Mouse (Mus musculus) megakaryocyte progenitor cell, adult 5-6 weeks (primary cell): ENCODE results near the gene Axl. TPM values are rescaled to one million over a fixed set of nuclear protein-coding genes. Genes with fewer than 3 reads are reported as not detected.

Experiments used
- ATAC-seq: replicated peaks from 2 replicates; pipeline ENCODE4 v1.8.0; 2016; ENCODE audit warnings: mild to moderate bottlenecking, moderate TSS enrichment, inconsistent platforms; ENCODE audit not compliant: poor library complexity
- total RNA-seq, 2 experiments: library from RNA; stranded (forward) in 1 of 2; stranded (reverse) in 1 of 2; fragments of 157-497, 149-512 nt in 1 of 2; fragments of 200-1000 nt in 1 of 2; gene quantifications; 2 replicates each; pipeline versions ENCODE4 v1.2.3 to v1.2.4; 2015 to 2017

Gene Axl
- total RNA-seq, 2 experiments from 2014 or later: 1.5 to 2.3 TPM

- peak; percentile 69 for ATAC-seq
These were observed 33.6 kb downstream of the Axl start, which contains the start of gene Hnrnpul1 for GRCm38 (mm10) chr7:25754738-25755467. Hnrnpul1 (minus strand) TSS chr7:25754757.

GRCm38 (mm10) chr7:25754439-25754737 lies 34.1 kb downstream of the Axl start:
- ATAC-seq: no peak

- ATAC-seq: no peak
These were observed 34.7 kb downstream of the Axl start for GRCm38 (mm10) chr7:25753643-25754438.

GRCm38 (mm10) chr7:25753076-25753475 lies 35.4 kb downstream of the Axl start:
- no peak for ATAC-seq

GRCm38 (mm10) chr7:25746844-25747243 lies 41.7 kb downstream of the Axl start:
- no peak for ATAC-seq

- ATAC-seq: peak; percentile 70
These were observed 50.2 kb downstream of the Axl start for GRCm38 (mm10) chr7:25738277-25738676.

- peak; percentile 59 for ATAC-seq
These were observed 51.6 kb downstream of the Axl start for GRCm38 (mm10) chr7:25736920-25737319.

DNA sequence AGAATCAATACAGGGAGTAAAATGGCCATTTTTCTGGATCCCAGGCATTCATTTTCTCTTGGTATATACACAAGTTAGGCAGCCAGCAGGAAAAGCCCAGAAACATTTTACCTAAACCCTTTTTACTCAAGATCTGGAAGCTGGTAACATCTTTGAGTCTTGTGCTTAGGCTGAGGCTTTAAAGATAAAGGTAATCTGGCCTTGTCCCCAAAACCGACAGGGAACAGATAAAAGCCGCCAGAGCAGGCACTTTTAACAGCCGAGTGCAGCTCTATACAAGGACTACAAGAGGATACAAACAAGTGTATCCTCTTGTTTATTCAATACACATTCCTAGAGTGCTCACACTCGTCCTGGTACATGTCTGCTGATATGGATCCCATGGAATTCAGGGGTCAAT lies 53.5 kb downstream of the Axl start:
- ATAC-seq: peak; percentile 46

GRCm38 (mm10) chr7:25731294-25732055 lies 57.0 kb downstream of the Axl start:
- peak; percentile 53 for ATAC-seq

- ATAC-seq: no peak
These were observed 58.6 kb downstream of the Axl start for GRCm38 (mm10) chr7:25729862-25730261.

DNA sequence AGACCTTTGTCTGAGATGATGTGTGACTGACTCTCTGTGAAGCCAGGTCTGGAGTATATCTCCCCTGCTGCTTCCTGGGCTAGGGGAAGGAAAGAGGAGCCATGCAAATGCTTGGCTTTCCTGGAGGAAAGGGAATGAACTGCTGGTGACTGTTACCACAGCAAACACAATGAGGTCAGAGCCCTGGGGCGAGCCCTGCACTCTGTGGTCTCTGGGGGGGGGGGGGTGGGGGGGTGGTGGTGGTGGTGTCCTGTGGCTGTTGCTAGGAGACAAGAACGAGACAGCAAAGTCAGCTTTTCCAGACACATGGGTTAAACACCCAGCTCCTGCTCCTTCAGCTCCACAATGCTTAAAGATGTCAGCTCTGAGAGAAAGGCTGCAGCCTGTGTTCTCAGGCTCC lies 59.1 kb downstream of the Axl start:
- peak; percentile 14; the same call in 1 of the 2 replicates for ATAC-seq

DNA sequence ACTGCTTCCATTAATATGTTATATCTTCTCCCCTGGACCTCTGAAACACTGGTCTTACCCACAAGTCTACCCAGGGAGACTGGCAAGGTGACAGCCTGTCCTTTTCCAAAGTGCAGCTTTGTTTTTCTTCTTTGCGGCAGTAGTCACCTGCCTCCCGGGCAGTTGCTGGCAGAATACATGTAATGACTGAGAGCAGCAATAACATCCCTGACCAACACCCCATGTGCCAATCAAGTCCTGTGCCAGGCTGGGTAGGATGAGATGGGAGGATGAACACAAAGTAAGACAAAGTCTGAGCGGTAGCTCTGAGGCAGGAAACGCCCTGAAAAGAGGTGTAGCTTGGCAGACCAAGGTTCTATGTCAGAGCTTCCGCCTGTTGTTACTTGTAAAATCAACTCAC lies 60.7 kb downstream of the Axl start:
- no peak for ATAC-seq

DNA sequence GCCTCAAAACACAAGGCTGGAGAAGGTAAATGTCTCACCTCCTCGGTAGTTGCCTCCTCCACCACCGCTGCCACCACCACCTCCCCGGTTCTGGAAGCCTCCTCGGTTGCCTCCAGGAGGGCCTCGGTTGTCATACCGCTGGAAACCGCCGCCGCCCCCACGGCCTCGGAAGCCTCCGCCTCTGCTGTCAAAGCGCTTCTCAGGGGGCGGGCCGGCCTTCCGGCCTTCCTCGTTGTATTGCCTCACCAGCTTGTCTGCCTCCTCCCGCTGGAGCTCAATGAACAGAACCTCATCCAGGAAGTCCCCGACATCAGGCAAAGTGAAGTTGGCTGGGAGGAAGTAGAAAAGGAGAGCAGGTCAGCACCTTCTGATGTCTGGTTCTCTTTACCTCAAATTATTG lies 62.6 kb downstream of the Axl start:
- ATAC-seq: no peak

GRCm38 (mm10) chr7:25721776-25722175 lies 66.7 kb downstream of the Axl start:
- ATAC-seq: peak; percentile 25

GRCm38 (mm10) chr7:25720760-25721159 lies 67.7 kb downstream of the Axl start:
- ATAC-seq: no peak

DNA sequence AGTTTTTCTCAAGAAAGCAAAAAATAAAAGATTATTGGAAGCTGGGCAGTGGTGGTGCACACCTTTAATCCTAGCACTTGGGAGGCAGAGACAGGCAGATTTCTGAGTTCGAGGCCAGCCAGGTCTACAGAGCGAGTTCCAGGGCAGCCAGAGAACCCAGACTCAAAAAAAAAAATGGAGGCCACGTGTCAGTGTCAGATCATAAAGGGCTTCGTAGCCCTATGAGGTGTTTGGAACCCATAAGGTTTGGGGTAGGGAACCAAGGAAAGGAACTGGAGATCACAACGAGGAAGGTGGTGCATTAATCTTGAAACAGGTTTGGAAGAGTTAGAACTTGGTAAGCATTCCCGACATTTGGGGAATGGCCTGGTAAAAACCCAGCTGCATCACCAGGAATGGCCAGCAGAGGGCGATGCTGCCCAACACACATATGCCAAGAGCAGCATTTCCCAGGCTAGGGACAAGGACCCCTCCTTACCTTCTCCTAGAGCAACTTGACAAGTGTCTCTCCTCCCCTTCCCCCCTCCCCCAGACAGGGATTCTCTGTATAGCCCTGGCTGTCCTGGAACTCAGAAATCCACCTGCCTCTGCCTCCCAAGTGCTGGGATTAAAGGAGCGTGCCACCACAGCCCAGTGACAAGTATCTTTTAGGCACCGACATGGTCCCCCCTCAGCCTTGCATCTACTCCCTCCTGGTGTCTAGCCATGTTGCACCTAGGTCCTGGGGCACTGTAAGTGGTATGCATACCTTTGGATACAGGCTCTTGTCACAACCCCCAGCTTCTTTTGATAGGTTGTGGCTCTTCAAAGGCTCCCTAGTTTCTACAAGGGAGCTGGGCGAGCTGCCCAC lies 68.5 kb downstream of the Axl start:
- ATAC-seq: peak; percentile 49

GRCm38 (mm10) chr7:25718788-25719417 lies 69.6 kb downstream of the Axl start, which contains the start of gene Ccdc97:
Ccdc97 (minus strand) TSS chr7:25719088.
- peak; percentile 67 for ATAC-seq

DNA sequence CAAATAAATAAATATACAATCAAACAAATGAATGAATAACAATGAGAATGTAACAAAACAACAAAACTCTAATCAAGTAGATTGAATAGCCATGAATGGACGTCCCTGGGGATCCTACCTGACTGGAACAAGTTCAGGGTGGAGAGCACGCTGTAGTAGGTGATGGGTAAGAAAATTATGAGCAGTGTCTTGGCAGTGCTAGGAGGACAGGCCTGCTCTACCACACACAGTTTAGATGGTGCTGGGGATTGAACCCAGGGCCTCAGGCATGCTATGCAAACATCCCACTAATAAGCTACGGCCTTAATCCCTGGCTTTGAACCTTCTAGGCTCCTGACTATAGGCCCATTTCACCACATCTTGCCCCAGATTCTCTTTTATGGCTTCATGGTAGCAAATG lies 71.0 kb downstream of the Axl start:
- no peak for ATAC-seq

- ATAC-seq: no peak
These were observed 72.7 kb downstream of the Axl start for GRCm38 (mm10) chr7:25715731-25716271.

DNA sequence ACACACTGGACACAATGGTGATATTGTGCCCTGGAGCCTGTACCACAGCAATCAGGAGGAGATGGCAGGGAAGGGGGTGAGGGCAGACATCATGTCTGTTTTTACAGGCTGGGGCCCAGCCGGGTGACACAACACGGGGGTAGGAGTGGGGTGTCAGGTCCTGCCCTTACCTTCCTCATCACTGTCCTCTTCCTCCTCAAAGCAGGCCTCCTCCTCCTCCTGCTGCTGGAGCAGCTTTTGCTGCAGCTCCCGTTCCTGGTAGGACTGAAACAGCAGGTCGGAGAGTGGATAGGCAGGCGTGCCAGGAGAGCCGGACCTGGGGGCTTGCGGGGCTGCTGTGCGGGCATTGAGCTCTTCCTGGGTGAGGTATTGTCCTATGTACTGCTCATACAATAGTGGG lies 73.9 kb downstream of the Axl start:
- ATAC-seq: no peak
